Mouse (Mus musculus): ENCODE measurements around the gene Brd2. TPM values are rescaled to one million over a fixed set of nuclear protein-coding genes. Genes with fewer than 3 reads are reported as not detected.

Gene Brd2
- 78.8 TPM for polyA plus RNA-seq (2014; fragmentation: Illumina TruSeq; extraction: RNeasy Lipid Tissue Mini Kit (QIAGEN cat#74804); ENCODE audit: low read depth, low replicate concordance)

DNA sequence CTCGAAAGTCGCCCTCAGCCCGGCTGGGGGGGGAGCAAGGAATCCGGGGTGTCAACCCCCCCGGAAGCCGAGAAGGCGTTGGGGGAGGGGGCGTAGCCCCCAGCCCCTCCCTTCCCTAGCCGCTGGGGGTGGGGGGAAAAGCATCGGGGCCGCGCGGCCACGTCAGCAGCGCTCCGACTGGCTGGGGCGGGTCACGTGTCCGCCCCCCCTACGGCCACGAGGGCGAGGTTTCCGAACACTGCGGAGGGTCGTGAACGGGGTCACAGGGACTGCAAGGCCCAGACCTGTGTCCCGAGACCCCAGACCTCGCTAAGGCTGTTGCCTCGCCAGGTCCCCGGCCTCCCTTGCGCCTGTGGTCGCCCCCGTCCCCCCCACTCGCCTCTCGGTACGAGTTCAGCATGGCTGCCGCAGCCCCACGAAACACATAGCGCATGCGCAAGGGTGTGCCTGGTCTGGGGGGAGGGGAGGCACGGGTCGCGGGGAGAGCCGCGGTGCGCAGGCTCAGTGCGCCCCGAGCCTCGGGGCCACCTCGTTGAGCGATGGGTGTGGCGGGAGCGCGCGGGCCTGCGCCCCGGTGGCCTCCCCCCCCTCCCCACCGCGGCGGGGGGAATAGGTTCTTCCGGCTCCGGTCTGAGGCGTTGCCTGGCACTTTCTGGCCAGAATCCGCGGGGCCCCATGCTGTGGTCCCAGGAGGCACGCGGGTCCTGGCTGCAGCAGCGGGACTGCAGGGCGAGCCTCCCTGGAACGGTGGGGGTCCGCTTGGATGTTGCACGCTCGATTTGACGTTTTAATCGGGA, at the start of gene Brd2:
Brd2 (minus strand) TSS at position 447 of the 797 bp plus-strand sequence.

DNA sequence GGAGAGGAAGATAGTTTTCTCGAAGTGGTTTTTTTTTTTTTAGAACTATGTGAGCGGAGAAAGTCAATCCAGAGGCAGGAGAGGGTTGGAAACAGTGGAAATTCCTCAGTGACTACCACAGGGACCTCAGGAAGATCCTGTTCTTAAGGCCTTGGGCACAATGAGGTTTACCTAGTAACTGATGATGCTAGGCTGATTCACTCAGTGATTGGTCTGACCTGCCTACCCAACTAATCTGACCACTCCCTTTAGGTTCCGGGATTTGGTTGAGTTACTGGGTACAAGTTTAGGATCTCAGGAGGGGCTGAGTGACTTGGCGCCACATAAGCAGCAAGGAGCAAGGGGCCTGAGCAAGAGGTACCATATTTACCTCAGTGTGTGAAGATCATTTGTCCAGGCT, 30.5 kb upstream of the Brd2 start, which contains the start of gene H2-DMb1:
H2-DMb1 (plus strand) TSS at position 150 of the 400 bp plus-strand sequence.

GRCm38 (mm10) chr17:34143033-34143432, 20.6 kb upstream of the Brd2 start, which contains the start of gene H2-DMb2:
H2-DMb2 (plus strand) TSS chr17:34143307.

GRCm38 (mm10) chr17:34119249-34120179, 2.9 kb downstream of the Brd2 start, which contains the start of gene H2-DMa:
H2-DMa (plus strand) TSS chr17:34119541.

DNA sequence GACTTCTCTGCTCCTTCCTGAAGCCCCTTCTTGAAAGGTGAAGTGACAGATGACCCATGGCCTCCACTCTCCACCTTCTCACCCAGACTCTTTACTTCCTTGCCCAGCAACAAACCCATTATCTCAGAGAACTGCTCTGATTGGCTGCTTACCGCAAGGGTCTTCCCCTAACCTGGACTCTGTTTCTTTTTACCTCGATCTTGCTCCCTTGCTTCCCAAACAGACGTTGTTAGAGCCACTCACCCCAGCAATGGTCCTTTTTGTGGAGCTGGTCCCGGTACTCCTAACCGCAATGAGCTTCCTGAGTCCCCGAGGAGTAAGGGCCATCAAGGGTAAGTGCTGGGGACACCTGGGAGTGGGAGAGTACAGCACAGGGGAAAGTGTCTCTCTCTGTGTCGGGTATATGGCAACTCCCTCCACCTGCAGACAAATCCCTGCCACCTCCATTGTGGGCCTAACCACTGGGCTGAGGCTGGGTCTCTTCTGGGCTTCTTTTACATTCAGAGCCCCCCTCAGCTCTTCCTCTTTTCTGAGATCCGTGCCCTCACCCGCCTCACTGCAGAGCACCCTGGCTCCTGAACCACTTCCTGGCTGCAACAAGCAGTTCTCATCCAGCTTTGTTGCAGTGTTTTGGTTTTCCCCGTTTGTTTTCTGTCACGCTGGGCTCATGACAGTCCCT, 30.1 kb downstream of the Brd2 start, which contains the start of gene H2-Oa:
H2-Oa (plus strand) TSS at position 144 of the 679 bp plus-strand sequence.

Other genes with a start within 250 kb of the Brd2 start
- gene Gm7029, start 248.8 kb downstream of the Brd2 start, polyA plus RNA-seq (2014; fragmentation: Illumina TruSeq; extraction: RNeasy Lipid Tissue Mini Kit (QIAGEN cat#74804); ENCODE audit: low read depth, low replicate concordance), result not detected
- 1.3 TPM for gene Kifc1, start 232.0 kb downstream of the Brd2 start, polyA plus RNA-seq (2014; fragmentation: Illumina TruSeq; extraction: RNeasy Lipid Tissue Mini Kit (QIAGEN cat#74804); ENCODE audit: low read depth, low replicate concordance)
- not detected for gene Platr17, start 217.5 kb downstream of the Brd2 start, polyA plus RNA-seq (2014; fragmentation: Illumina TruSeq; extraction: RNeasy Lipid Tissue Mini Kit (QIAGEN cat#74804); ENCODE audit: low read depth, low replicate concordance)
- gene Daxx, start 213.2 kb downstream of the Brd2 start, polyA plus RNA-seq (2014; fragmentation: Illumina TruSeq; extraction: RNeasy Lipid Tissue Mini Kit (QIAGEN cat#74804); ENCODE audit: low read depth, low replicate concordance), result 18.3 TPM
- 57.6 TPM for gene Tapbp, start 206.7 kb downstream of the Brd2 start, polyA plus RNA-seq (2014; fragmentation: Illumina TruSeq; extraction: RNeasy Lipid Tissue Mini Kit (QIAGEN cat#74804); ENCODE audit: low read depth, low replicate concordance)
- gene Zbtb22, start 206.7 kb downstream of the Brd2 start, polyA plus RNA-seq (2014; fragmentation: Illumina TruSeq; extraction: RNeasy Lipid Tissue Mini Kit (QIAGEN cat#74804); ENCODE audit: low read depth, low replicate concordance), result 16.8 TPM
- 46.9 TPM for gene Rgl2, start 193.1 kb downstream of the Brd2 start, polyA plus RNA-seq (2014; fragmentation: Illumina TruSeq; extraction: RNeasy Lipid Tissue Mini Kit (QIAGEN cat#74804); ENCODE audit: low read depth, low replicate concordance)
- 93.3 TPM for gene Pfdn6, start 182.3 kb downstream of the Brd2 start, polyA plus RNA-seq (2014; fragmentation: Illumina TruSeq; extraction: RNeasy Lipid Tissue Mini Kit (QIAGEN cat#74804); ENCODE audit: low read depth, low replicate concordance)
- gene Wdr46, start 182.0 kb downstream of the Brd2 start, polyA plus RNA-seq (2014; fragmentation: Illumina TruSeq; extraction: RNeasy Lipid Tissue Mini Kit (QIAGEN cat#74804); ENCODE audit: low read depth, low replicate concordance), result 8.0 TPM
- 2.3 TPM for gene B3galt4, start 171.1 kb downstream of the Brd2 start, polyA plus RNA-seq (2014; fragmentation: Illumina TruSeq; extraction: RNeasy Lipid Tissue Mini Kit (QIAGEN cat#74804); ENCODE audit: low read depth, low replicate concordance)
- 36.9 TPM for gene Vps52, start 166.8 kb downstream of the Brd2 start, polyA plus RNA-seq (2014; fragmentation: Illumina TruSeq; extraction: RNeasy Lipid Tissue Mini Kit (QIAGEN cat#74804); ENCODE audit: low read depth, low replicate concordance)
- gene Rps18, start 166.6 kb downstream of the Brd2 start, polyA plus RNA-seq (2014; fragmentation: Illumina TruSeq; extraction: RNeasy Lipid Tissue Mini Kit (QIAGEN cat#74804); ENCODE audit: low read depth, low replicate concordance), result 892 TPM
- 293 TPM for gene H2-K1, start 122.3 kb downstream of the Brd2 start, polyA plus RNA-seq (2014; fragmentation: Illumina TruSeq; extraction: RNeasy Lipid Tissue Mini Kit (QIAGEN cat#74804); ENCODE audit: low read depth, low replicate concordance)
- gene Ring1, start 98.0 kb downstream of the Brd2 start, polyA plus RNA-seq (2014; fragmentation: Illumina TruSeq; extraction: RNeasy Lipid Tissue Mini Kit (QIAGEN cat#74804); ENCODE audit: low read depth, low replicate concordance), result 25.6 TPM
- gene H2-Ke6, start 94.6 kb downstream of the Brd2 start, polyA plus RNA-seq (2014; fragmentation: Illumina TruSeq; extraction: RNeasy Lipid Tissue Mini Kit (QIAGEN cat#74804); ENCODE audit: low read depth, low replicate concordance), result 140 TPM
- 68.0 TPM for gene Slc39a7, start 91.0 kb downstream of the Brd2 start, polyA plus RNA-seq (2014; fragmentation: Illumina TruSeq; extraction: RNeasy Lipid Tissue Mini Kit (QIAGEN cat#74804); ENCODE audit: low read depth, low replicate concordance)
- 42.4 TPM for gene Rxrb, start 90.8 kb downstream of the Brd2 start, polyA plus RNA-seq (2014; fragmentation: Illumina TruSeq; extraction: RNeasy Lipid Tissue Mini Kit (QIAGEN cat#74804); ENCODE audit: low read depth, low replicate concordance)
- gene Col11a2, start 83.2 kb downstream of the Brd2 start, polyA plus RNA-seq (2014; fragmentation: Illumina TruSeq; extraction: RNeasy Lipid Tissue Mini Kit (QIAGEN cat#74804); ENCODE audit: low read depth, low replicate concordance), result 1.5 TPM
- gene H2-Oa, start 30.3 kb downstream of the Brd2 start, polyA plus RNA-seq (2014; fragmentation: Illumina TruSeq; extraction: RNeasy Lipid Tissue Mini Kit (QIAGEN cat#74804); ENCODE audit: low read depth, low replicate concordance), result not detected
- gene H2-DMa, start 3.1 kb downstream of the Brd2 start, polyA plus RNA-seq (2014; fragmentation: Illumina TruSeq; extraction: RNeasy Lipid Tissue Mini Kit (QIAGEN cat#74804); ENCODE audit: low read depth, low replicate concordance), result 5.4 TPM
- gene H2-DMb2, start 20.7 kb upstream of the Brd2 start, polyA plus RNA-seq (2014; fragmentation: Illumina TruSeq; extraction: RNeasy Lipid Tissue Mini Kit (QIAGEN cat#74804); ENCODE audit: low read depth, low replicate concordance), result 0.99 TPM
- 2.1 TPM for gene H2-DMb1, start 30.4 kb upstream of the Brd2 start, polyA plus RNA-seq (2014; fragmentation: Illumina TruSeq; extraction: RNeasy Lipid Tissue Mini Kit (QIAGEN cat#74804); ENCODE audit: low read depth, low replicate concordance)
- gene Tap1, start 64.9 kb upstream of the Brd2 start, polyA plus RNA-seq (2014; fragmentation: Illumina TruSeq; extraction: RNeasy Lipid Tissue Mini Kit (QIAGEN cat#74804); ENCODE audit: low read depth, low replicate concordance), result 7.5 TPM
- 9.3 TPM for gene Psmb9, start 65.1 kb upstream of the Brd2 start, polyA plus RNA-seq (2014; fragmentation: Illumina TruSeq; extraction: RNeasy Lipid Tissue Mini Kit (QIAGEN cat#74804); ENCODE audit: low read depth, low replicate concordance)
- 22.3 TPM for gene Psmb8, start 75.1 kb upstream of the Brd2 start, polyA plus RNA-seq (2014; fragmentation: Illumina TruSeq; extraction: RNeasy Lipid Tissue Mini Kit (QIAGEN cat#74804); ENCODE audit: low read depth, low replicate concordance)
- gene Tap2, start 80.9 kb upstream of the Brd2 start, polyA plus RNA-seq (2014; fragmentation: Illumina TruSeq; extraction: RNeasy Lipid Tissue Mini Kit (QIAGEN cat#74804); ENCODE audit: low read depth, low replicate concordance), result 26.4 TPM
- gene H2-Ob, start 116.3 kb upstream of the Brd2 start, polyA plus RNA-seq (2014; fragmentation: Illumina TruSeq; extraction: RNeasy Lipid Tissue Mini Kit (QIAGEN cat#74804); ENCODE audit: low read depth, low replicate concordance), result 1.0 TPM
- 29.9 TPM for gene H2-Ab1, start 135.1 kb upstream of the Brd2 start, polyA plus RNA-seq (2014; fragmentation: Illumina TruSeq; extraction: RNeasy Lipid Tissue Mini Kit (QIAGEN cat#74804); ENCODE audit: low read depth, low replicate concordance)
- gene H2-Aa, start 165.2 kb upstream of the Brd2 start, polyA plus RNA-seq (2014; fragmentation: Illumina TruSeq; extraction: RNeasy Lipid Tissue Mini Kit (QIAGEN cat#74804); ENCODE audit: low read depth, low replicate concordance), result 42.5 TPM
- 33.9 TPM for gene H2-Eb1, start 183.2 kb upstream of the Brd2 start, polyA plus RNA-seq (2014; fragmentation: Illumina TruSeq; extraction: RNeasy Lipid Tissue Mini Kit (QIAGEN cat#74804); ENCODE audit: low read depth, low replicate concordance)
- not detected for gene H2-Eb2, start 203.0 kb upstream of the Brd2 start, polyA plus RNA-seq (2014; fragmentation: Illumina TruSeq; extraction: RNeasy Lipid Tissue Mini Kit (QIAGEN cat#74804); ENCODE audit: low read depth, low replicate concordance)
- gene Btnl2, start 232.2 kb upstream of the Brd2 start, polyA plus RNA-seq (2014; fragmentation: Illumina TruSeq; extraction: RNeasy Lipid Tissue Mini Kit (QIAGEN cat#74804); ENCODE audit: low read depth, low replicate concordance), result not detected